Mouse (Mus musculus): ENCODE results near the gene Chd2. TPM values are rescaled to one million over a fixed set of nuclear protein-coding genes. Genes with fewer than 3 reads are reported as not detected.
"Not testable (repeated sequence)": the region's sequence is repeated elsewhere in the genome, so short reads cannot be mapped to it uniquely, and the experiment has no call there.

Gene Chd2
- polyA plus RNA-seq, 1 experiment from 2014 or later: 41.5 TPM

DNA sequence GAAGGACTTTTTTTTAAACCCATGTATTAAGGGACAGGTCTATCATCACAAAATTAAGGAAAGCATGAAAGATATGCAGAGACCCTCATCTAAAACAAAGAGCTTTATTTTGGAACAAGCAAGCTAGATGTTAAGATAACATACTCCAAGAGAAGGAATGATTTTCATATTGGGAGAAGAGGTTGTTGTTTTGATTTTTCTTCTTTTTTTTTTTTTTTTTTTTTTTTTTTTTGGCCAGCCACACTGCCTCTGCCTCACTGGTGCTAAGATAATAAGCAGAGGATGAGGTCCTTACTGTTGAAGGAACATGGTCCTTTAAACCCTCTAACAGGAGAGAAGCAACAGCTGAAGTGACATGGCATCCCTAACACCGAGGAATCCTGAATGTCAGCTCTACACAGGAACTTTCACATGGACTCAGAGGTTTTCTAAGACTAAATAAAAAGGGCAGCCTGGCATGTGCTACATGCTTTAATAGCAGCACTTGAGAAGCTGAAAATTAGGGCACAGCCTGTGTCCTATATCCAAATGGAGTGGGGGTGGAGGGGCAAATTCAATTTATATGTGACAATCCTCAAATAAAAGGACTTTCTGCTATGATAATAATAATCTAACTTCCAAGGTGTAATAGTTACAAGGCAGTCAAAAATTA lies 17.9 kb downstream of the Chd2 start:
- no peak overlapping the region for H3K9ac ChIP-seq
- H3K36me3 ChIP-seq: peaks cover 9% of the 10 kb centered on the region
- H3K4me1 ChIP-seq: peaks cover 20% of the 10 kb centered on the region
- no peak overlapping the region for H3K4me3 ChIP-seq
- H3K4me2 ChIP-seq (replicated peaks): no peak overlapping the region
- no peaks in the 10 kb centered on the region for H3K9me3 ChIP-seq
- H3K27me3 ChIP-seq (replicated peaks): no peaks in the 10 kb centered on the region
- H3K27ac ChIP-seq: no peak overlapping the region
- no peak for ATAC-seq (ENCODE audit: low FRiP score, low read depth)
- WGBS: 92% methylated on average over 1 of the region's 1 CpGs

- 85% methylated on average over 6 of the region's 6 CpGs for WGBS
These were observed 18.4 kb downstream of the Chd2 start for GRCm38 (mm10) chr7:73523183-73523582.

DNA sequence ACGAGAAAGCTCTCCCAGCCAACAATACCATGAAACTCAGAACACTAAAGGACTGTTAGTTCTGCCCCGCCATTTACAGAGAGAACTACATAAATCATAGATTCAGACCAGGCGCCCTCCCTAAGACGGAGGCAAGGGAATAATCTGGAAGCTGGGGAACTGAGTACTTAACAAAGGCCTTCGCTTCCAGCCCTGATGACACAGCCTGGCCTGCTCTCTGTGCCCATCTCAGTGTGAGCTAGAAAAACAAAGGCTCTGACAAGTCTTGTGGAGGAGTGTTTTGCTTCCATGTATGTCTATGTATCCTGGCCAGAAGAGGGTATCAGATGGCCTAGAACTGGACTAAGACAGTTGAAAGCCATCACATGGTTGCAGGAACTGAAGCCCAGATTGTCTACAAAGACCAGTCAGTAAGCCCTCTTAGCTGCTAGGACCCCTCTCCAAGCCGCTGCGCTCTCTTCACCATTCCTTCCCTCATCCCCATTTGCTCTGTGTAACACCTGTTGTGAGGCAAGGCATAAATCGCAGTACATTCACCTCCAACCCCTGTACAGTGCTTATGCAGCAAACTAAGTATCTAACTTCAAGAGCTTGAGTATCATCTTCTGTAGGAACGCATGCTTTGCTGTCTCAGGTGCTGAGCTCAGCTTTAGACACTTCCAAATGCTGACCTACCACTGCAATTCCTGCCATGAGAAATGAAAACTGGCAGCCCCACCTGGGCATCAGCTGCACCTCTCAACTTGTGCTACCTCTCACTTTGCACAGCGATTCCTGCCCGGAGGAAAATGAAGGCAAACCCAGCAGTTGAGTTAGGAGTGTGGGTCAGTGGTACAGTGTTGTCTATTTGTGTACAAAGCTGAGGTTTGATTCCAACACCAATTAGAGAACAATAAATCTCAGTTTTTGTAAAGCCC lies 20.1 kb downstream of the Chd2 start:
- H3K4me3 ChIP-seq: no peak overlapping the region
- H3K36me3 ChIP-seq: peaks cover 21% of the 10 kb centered on the region
- H3K27ac ChIP-seq: 0 out of 2 replicates have a peak overlapping the region, but pooled peaks have one; percentile 42
- no peak overlapping the region for H3K4me2 ChIP-seq (replicated peaks)
- H3K4me1 ChIP-seq: peaks cover 20% of the 10 kb centered on the region
- WGBS: 67% methylated on average over 11 of the region's 11 CpGs
- no peaks in the 10 kb centered on the region for H3K9me3 ChIP-seq
- H3K27me3 ChIP-seq (replicated peaks): no peaks in the 10 kb centered on the region
- no peak overlapping the region for H3K9ac ChIP-seq
- peak; percentile 65 for ATAC-seq (ENCODE audit: low FRiP score, low read depth)

More at GRCm38 (mm10) chr7:73523183-73523582, 18.4 kb downstream of the Chd2 start:
- Histone ChIP-seq H3K36me3 (peaks cover 10% of the 10 kb centered on the region), H3K4me1 (peaks cover 20% of the 10 kb centered on the region), H3K4me2 (replicated peaks) (no peak overlapping the region), H3K27ac (no peak overlapping the region), H3K27me3 (replicated peaks) (no peaks in the 10 kb centered on the region), H3K9me3 (no peaks in the 10 kb centered on the region), H3K4me3 (no peak overlapping the region), H3K9ac (no peak overlapping the region)
- no peak for ATAC-seq (ENCODE audit: low FRiP score, low read depth)

DNA sequence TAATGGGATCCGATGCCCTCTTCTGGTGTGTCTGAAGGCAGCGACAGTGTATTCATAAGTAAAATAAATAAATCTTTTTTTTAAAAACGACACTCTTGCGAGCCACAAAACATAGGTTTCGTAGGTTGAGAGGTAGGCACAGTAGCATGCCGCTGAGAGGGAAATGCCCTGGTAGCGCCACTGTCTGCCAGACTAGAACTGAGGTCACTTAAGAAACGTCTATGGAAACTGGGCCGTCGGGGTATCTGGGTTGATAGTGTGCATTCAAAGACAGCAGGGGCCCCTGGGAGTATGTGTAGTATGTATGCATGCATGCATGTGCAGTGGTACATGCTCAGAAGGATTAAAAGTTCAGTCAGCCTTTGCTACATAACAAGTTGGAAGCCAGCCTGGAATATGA lies 21.4 kb downstream of the Chd2 start:
- WGBS: 91% methylated on average over 10 of the region's 10 CpGs
- Histone ChIP-seq H3K9me3 (no peaks in the 10 kb centered on the region), H3K27ac (no peak overlapping the region), H3K9ac (no peak overlapping the region), H3K4me3 (no peak overlapping the region), H3K27me3 (replicated peaks) (no peaks in the 10 kb centered on the region), H3K4me2 (replicated peaks) (no peak overlapping the region), H3K36me3 (peaks cover 34% of the 10 kb centered on the region), H3K4me1 (peaks cover 20% of the 10 kb centered on the region)
- ATAC-seq (ENCODE audit: low FRiP score, low read depth): no peak

- ATAC-seq (ENCODE audit: low FRiP score, low read depth): no peak
- 93% methylated on average over 16 of the region's 16 CpGs for WGBS
- Histone ChIP-seq H3K4me1 (peaks cover 13% of the 10 kb centered on the region), H3K36me3 (peaks cover 44% of the 10 kb centered on the region), H3K27me3 (replicated peaks) (no peaks in the 10 kb centered on the region), H3K9ac (no peak overlapping the region), H3K4me2 (replicated peaks) (no peak overlapping the region), H3K9me3 (no peaks in the 10 kb centered on the region), H3K4me3 (no peak overlapping the region), H3K27ac (no peak overlapping the region)
These were observed 22.4 kb downstream of the Chd2 start for GRCm38 (mm10) chr7:73519060-73519796.

- H3K36me3 ChIP-seq: peaks cover 49% of the 10 kb centered on the region
- H3K4me3 ChIP-seq; ATAC-seq (ENCODE audit: low FRiP score, low read depth); H3K4me2 ChIP-seq (replicated peaks); H3K27ac ChIP-seq; H3K9me3 ChIP-seq; H3K27me3 ChIP-seq (replicated peaks); H3K9ac ChIP-seq: not testable (repeated sequence)
- peaks cover 10% of the 10 kb centered on the region for H3K4me1 ChIP-seq
- WGBS: 95% methylated on average over 6 of the region's 6 CpGs
These were observed 23.2 kb downstream of the Chd2 start for GRCm38 (mm10) chr7:73518373-73518980.

DNA sequence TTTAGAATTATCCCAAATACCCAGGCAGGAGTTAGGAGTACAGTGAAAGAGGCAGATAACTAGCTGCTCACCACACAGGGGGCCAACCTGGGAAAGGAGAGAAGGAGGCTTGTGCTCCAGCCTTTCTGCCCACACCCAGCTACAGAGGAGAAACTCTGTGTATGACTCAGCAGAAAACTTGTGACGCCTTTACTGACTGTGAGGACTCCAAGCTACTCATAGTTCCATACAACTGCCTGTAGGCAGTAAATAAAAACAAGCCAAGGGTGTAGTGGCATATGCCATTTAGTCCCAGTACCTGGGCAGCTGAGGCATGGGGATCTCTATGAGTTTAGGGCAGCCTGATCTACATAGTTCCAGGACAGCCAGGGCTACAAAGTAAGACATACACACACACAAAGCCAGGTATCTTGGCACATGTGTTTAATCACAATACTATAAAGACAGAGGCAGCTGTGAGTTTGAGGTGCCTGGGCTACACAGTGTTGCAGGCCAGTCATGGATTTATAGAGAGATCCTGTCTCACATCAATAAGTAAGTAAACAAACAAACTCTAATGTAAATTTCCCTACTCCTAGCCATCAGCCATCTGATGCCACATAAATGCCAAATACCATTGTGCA lies 24.1 kb downstream of the Chd2 start:
- no peak overlapping the region for H3K27ac ChIP-seq
- H3K4me1 ChIP-seq: peaks cover 10% of the 10 kb centered on the region
- H3K36me3 ChIP-seq: peaks cover 51% of the 10 kb centered on the region

DNA sequence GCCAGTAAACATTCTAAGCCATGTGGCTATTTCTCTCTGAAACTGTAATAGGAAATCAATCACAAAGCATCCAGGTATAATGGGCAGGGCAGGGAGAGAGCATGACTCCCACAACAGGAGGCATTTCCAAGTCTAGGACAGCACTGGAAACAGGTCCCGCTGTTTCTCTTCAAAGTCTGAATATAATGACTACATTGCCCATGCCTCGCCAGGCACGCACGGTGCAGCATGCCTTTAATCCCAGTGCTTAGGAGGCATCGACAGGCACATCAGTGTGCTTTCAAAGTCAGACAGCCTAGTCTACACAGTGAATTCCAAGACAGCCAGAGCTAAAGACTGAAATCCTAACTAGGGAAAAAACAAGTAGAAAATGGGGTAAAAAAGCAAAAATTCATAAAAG lies 24.8 kb downstream of the Chd2 start:
- Histone ChIP-seq H3K4me1 (peaks cover 7% of the 10 kb centered on the region), H3K27me3 (replicated peaks) (no peaks in the 10 kb centered on the region), H3K9ac (no peak overlapping the region), H3K4me2 (replicated peaks) (no peak overlapping the region), H3K27ac (no peak overlapping the region), H3K4me3 (no peak overlapping the region), H3K36me3 (peaks cover 56% of the 10 kb centered on the region), H3K9me3 (no peaks in the 10 kb centered on the region)
- WGBS: 82% methylated on average over 5 of the region's 5 CpGs
- ATAC-seq (ENCODE audit: low FRiP score, low read depth): no peak

More for the DNA sequence above, 24.1 kb downstream of the Chd2 start:
- no peaks in the 10 kb centered on the region for H3K27me3 ChIP-seq (replicated peaks)
- no peak overlapping the region for H3K4me3 ChIP-seq
- H3K4me2 ChIP-seq (replicated peaks): no peak overlapping the region
- WGBS: 89% methylated on average over 1 of the region's 1 CpGs
- H3K9me3 ChIP-seq: no peaks in the 10 kb centered on the region
- ATAC-seq (ENCODE audit: low FRiP score, low read depth): no peak
- H3K9ac ChIP-seq: no peak overlapping the region

- Histone ChIP-seq H3K9ac (no peak overlapping the region), H3K4me2 (replicated peaks) (no peak overlapping the region), H3K27me3 (replicated peaks) (no peaks in the 10 kb centered on the region), H3K27ac (no peak overlapping the region), H3K4me3 (no peak overlapping the region), H3K4me1 (no peaks in the 10 kb centered on the region), H3K36me3 (peaks cover 76% of the 10 kb centered on the region), H3K9me3 (no peaks in the 10 kb centered on the region)
- WGBS: 92% methylated on average over 4 of the region's 4 CpGs
- ATAC-seq (ENCODE audit: low FRiP score, low read depth): no peak
These were observed 27.1 kb downstream of the Chd2 start for GRCm38 (mm10) chr7:73514560-73514959.

GRCm38 (mm10) chr7:73512422-73512821 lies 29.2 kb downstream of the Chd2 start:
- 88% methylated on average over 2 of the region's 2 CpGs for WGBS

DNA sequence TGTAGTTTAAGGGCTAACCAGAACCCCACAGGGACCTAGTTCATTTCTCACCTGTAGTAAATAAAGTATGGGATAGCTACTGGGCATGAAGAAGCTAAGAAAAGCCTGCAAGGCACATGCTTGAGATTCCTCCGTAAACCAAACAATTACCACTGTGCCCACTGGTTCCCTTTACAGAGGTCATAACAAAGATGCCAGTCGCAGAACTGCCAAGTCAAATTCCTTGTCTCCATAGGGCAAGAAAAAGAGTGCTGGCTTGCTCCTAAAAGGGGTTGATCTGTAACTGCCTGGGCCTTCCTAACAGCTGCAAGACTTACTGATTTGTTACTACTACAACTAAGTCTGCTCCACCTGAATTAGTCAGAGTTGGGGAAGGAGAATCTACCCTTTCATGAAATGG lies 32.9 kb downstream of the Chd2 start:
- H3K4me2 ChIP-seq (replicated peaks): no peak overlapping the region
- no peak overlapping the region for H3K4me3 ChIP-seq
- no peak overlapping the region for H3K27ac ChIP-seq
- H3K9me3 ChIP-seq: no peaks in the 10 kb centered on the region
- H3K4me1 ChIP-seq: no peaks in the 10 kb centered on the region
- no peak overlapping the region for H3K9ac ChIP-seq
- peaks cover 78% of the 10 kb centered on the region for H3K36me3 ChIP-seq
- no peaks in the 10 kb centered on the region for H3K27me3 ChIP-seq (replicated peaks)
- 92% methylated on average over 2 of the region's 2 CpGs for WGBS
- ATAC-seq (ENCODE audit: low FRiP score, low read depth): no peak

More at GRCm38 (mm10) chr7:73512422-73512821, 29.2 kb downstream of the Chd2 start:
- Histone ChIP-seq H3K4me3 (no peak overlapping the region), H3K4me1 (no peaks in the 10 kb centered on the region), H3K9me3 (no peaks in the 10 kb centered on the region), H3K27me3 (replicated peaks) (no peaks in the 10 kb centered on the region), H3K27ac (no peak overlapping the region), H3K9ac (no peak overlapping the region), H3K36me3 (peaks cover 76% of the 10 kb centered on the region), H3K4me2 (replicated peaks) (no peak overlapping the region)
- no peak for ATAC-seq (ENCODE audit: low FRiP score, low read depth)
